Mouse (Mus musculus): Measurements from ENCODE around the gene Mmp15.

The Mmp15 gene

GRCm38 (mm10) chr8:95344668-95345067 lies 7.4 kb upstream of the Mmp15 start:
- peak in 1 of 2 experiments; percentile 41 for DNase-seq

GRCm38 (mm10) chr8:95346643-95347545 lies 5.2 kb upstream of the Mmp15 start:
- DNase-seq = peak; percentile 69 to 73

- DNase-seq = no peak
Observed at GRCm38 (mm10) chr8:95348356-95348755, 3.7 kb upstream of the Mmp15 start.

GRCm38 (mm10) chr8:95348811-95349630 lies 3.0 kb upstream of the Mmp15 start:
- DNase-seq = peak; percentile 26 to 33

- DNase-seq = no peak
Observed at GRCm38 (mm10) chr8:95351461-95351860, 607 bp upstream of the Mmp15 start.

- no peak for DNase-seq
Observed at GRCm38 (mm10) chr8:95352871-95353866, 1.1 kb downstream of the Mmp15 start.

- DNase-seq = no peak
Observed at GRCm38 (mm10) chr8:95354606-95355005, 2.5 kb downstream of the Mmp15 start.

GRCm38 (mm10) chr8:95358550-95359411 lies 6.7 kb downstream of the Mmp15 start:
- no peak for DNase-seq

GRCm38 (mm10) chr8:95360181-95361015 lies 8.3 kb downstream of the Mmp15 start:
- DNase-seq = peak; percentile 14 to 39

- no peak for DNase-seq
Observed at GRCm38 (mm10) chr8:95361016-95361341, 8.9 kb downstream of the Mmp15 start.

GRCm38 (mm10) chr8:95362272-95362671 lies 10.2 kb downstream of the Mmp15 start:
- no peak for DNase-seq

- DNase-seq = no peak
Observed at GRCm38 (mm10) chr8:95363849-95364248, 11.8 kb downstream of the Mmp15 start.

GRCm38 (mm10) chr8:95369581-95370326 lies 17.7 kb downstream of the Mmp15 start:
- DNase-seq = no peak

- no peak for DNase-seq
Observed at GRCm38 (mm10) chr8:95373389-95374002, 21.4 kb downstream of the Mmp15 start.

GRCm38 (mm10) chr8:95374429-95374828 lies 22.4 kb downstream of the Mmp15 start:
- no peak for DNase-seq

- DNase-seq = no peak
Observed at GRCm38 (mm10) chr8:95375374-95375930, 23.4 kb downstream of the Mmp15 start.

- no peak for DNase-seq
Observed at GRCm38 (mm10) chr8:95376309-95376999, 24.4 kb downstream of the Mmp15 start.

- no peak for DNase-seq
Observed at GRCm38 (mm10) chr8:95377101-95377500, 25.0 kb downstream of the Mmp15 start.

Data from B cell, adult 2 months (primary cell).